Mouse (Mus musculus): ENCODE measurements around the gene Tmem107. TPM values are rescaled to one million over a fixed set of nuclear protein-coding genes. Genes with fewer than 3 reads are reported as not detected.
A peak's percentile ranks its signal among the peaks of the same experiment; 100 is the strongest.

The Tmem107 gene
- polyA plus RNA-seq, 1 experiment from 2014 or later = 56.9 TPM

DNA sequence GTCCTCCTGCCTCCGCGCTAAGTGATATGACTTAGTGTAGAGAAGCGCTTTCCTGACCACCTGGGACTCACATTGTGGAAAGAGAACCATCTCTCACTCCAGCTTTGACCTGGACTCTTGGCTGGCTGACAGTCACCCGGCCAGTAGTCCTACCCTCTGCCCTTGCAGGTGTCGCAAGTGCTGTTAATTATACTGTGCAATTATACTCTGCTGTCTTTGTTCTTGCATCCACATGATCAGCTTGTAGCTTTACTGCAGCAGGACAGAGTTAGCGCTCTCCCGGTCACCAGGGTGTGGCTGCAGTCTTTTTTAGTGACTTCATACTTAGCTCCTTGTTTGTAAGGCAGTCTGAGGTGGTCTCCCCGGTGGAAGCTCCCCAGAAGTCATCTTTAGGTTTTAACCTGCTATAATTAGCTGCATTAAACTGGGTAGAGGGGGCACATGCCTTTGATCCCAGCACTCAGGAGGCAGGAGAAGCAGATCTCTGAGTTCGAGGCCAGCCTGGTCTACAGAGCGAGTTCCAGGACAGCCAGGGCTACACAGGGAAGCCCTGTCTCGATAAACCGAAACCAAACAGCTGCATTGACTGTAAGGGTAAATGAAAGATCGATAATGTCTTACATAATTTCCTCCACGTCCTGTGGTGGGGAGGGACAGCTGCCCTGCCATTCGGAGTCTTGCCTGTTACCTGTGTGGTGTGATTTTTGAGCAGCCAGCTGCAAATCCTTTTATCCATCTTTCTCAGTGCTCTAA, 9.7 kb downstream of the Tmem107 start:
- no peaks in the 10 kb centered on the region for H3K27me3 ChIP-seq
- DNase-seq (ENCODE audit: low read depth, low spot score) = no peak
- ATAC-seq = no peak
- ChIA-PET CTCF (interaction anchor here (1.1 to 2.1 kb wide), 4 partner anchors 12 to 42 kb away, joined by 5 to 8 read pairs (median 6); partner anchors contain the start of genes 9130213A22Rik and Per1), POLR2A (interaction anchor here (0.6 to 1.1 kb wide), 3 partner anchors 12 to 43 kb away, joined by 3 to 6 read pairs (median 6); partner anchors contain the start of gene 9130213A22Rik)
- in situ Hi-C loops (cut with MboI; ENCODE audit: low pct_unique_long_range_greater_than_20kb) = loop anchor here (25.0 kb wide), 1 partner anchor 907 kb away; the partner anchor contains the start of genes Ctdnep1, Elp5, Gabarap and Phf23
- no peak for TF ChIP-seq CTCF (IDR thresholded peaks at IDR 0.05)

DNA sequence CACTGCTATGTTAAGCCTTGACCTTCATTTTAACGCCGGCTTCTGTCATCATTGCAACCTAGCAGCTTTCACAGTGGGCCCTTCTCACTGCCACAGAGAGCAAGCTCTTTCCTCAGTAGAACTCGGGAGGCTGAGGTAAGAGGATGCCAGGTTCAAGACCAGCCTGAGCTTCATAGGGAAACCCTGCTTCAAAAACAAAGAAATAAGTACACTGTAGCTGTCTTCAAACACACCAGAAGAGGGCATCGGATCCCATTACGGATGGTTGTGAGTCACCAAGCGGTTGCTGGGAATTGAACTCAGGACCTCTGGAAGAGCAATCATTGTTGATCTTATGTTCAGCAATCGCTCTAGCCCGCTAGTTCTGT, 10.2 kb downstream of the Tmem107 start:
- DNase-seq (ENCODE audit: low read depth, low spot score) = no peak
- POLR2A ChIA-PET = interaction anchor here (0.6 kb wide), 1 partner anchor 42 kb away, joined by 6 read pairs; no protein-coding TSS in a partner anchor
- CTCF ChIA-PET = no interaction called here
- no peak for TF ChIP-seq CTCF (IDR thresholded peaks at IDR 0.05)
- H3K27me3 ChIP-seq = no peaks in the 10 kb centered on the region
- in situ Hi-C loops (cut with MboI; ENCODE audit: low pct_unique_long_range_greater_than_20kb) = loop anchor here (25.0 kb wide), 1 partner anchor 906 kb away; the partner anchor contains the start of genes Ctdnep1, Elp5, Gabarap and Phf23
- ATAC-seq = no peak

DNA sequence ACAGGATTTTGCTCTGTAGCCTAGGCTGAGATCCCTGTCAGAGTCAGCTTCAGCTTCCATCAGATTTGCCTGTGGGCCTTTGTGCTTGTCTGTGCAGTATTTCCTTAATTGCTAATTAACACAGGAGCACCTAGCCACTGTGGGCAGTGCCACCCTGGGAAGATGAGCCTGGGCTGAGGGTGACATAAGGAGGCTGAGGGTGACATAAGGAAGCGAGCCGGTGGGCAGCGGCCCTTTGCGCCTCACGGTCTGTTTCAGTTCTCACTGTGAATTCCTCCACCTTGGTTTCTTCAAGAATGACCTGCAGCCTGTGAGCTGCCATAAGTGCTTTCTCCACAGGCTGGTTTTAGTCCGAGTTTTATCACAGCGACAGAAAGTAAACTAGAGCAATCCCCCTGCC, 11.0 kb downstream of the Tmem107 start:
- CTCF ChIA-PET = interaction anchor here (1.0 to 1.4 kb wide), 2 partner anchors 12 to 42 kb away, joined by 3 to 5 read pairs; partner anchors contain the start of gene 9130213A22Rik
- POLR2A ChIA-PET = no interaction called here

DNA sequence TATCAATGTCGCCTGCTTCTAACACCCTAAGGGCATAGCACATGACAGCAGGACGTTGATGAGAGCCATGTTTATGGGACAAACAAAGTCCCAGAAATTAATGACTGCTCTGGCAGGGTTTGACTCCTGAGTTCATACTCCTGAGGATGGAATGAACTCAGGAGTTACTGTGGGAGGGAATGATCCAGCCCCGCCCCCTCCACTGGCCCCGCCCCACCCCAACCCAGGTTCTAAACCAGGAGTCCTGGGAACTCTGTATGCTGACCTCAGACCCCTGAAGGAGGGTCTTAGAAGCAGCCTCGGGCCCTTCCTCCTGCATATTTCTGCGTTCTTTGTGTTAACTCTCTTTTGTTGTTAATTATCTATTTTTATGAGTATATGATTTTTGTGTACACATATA, 15.0 kb downstream of the Tmem107 start:
- TF ChIP-seq CTCF (IDR thresholded peaks at IDR 0.05) = no peak
- ChIA-PET CTCF (interaction anchor here (1.2 to 2.2 kb wide), 2 partner anchors 10 to 19 kb away, joined by 3 to 8 read pairs; no protein-coding TSS in a partner anchor), POLR2A (no interaction called here)
- H3K27me3 ChIP-seq = no peaks in the 10 kb centered on the region
- no peak for ATAC-seq
- in situ Hi-C loops (cut with MboI; ENCODE audit: low pct_unique_long_range_greater_than_20kb) = loop anchor here (25.0 kb wide), 1 partner anchor 902 kb away; the partner anchor contains the start of genes Ctdnep1, Elp5, Gabarap and Phf23
- DNase-seq (ENCODE audit: low read depth, low spot score) = no peak

More for the DNA sequence above, 11.0 kb downstream of the Tmem107 start:
- TF ChIP-seq CTCF (IDR thresholded peaks at IDR 0.05) = no peak
- DNase-seq (ENCODE audit: low read depth, low spot score) (no peak), ATAC-seq (no peak)
- no peaks in the 10 kb centered on the region for H3K27me3 ChIP-seq
- in situ Hi-C loops (cut with MboI; ENCODE audit: low pct_unique_long_range_greater_than_20kb) = loop anchor here (25.0 kb wide), 1 partner anchor 906 kb away; the partner anchor contains the start of genes Ctdnep1, Elp5, Gabarap and Phf23

DNA sequence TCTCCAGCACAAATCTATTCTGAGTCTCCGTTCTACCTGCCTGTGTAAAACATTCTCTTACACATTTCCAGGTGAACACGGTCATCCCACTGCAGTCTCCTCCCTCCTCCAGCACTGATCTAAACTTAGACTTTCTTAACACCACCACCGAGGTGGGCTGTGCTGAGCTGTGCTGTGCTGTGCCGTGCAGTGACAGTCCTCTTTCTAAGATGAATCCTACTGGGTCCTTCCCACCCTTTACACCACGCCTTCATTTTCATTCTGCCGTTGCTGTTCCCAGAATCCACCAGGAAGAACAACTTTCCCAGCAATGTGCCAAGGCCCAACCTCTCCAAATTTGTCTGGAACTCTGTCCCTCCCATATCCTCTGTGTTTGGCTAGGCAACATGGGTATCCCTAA, 15.8 kb downstream of the Tmem107 start:
- ChIA-PET CTCF (interaction anchor here (2.2 kb wide), 1 partner anchor 19 kb away, joined by 8 read pairs; no protein-coding TSS in a partner anchor), POLR2A (interaction anchor here (0.7 kb wide), 1 partner anchor 8 kb away, joined by 3 read pairs; no protein-coding TSS in a partner anchor)
- no peak for DNase-seq (ENCODE audit: low read depth, low spot score)
- no peak for ATAC-seq
- in situ Hi-C loops (cut with MboI; ENCODE audit: low pct_unique_long_range_greater_than_20kb) = loop anchor here (25.0 kb wide), 1 partner anchor 901 kb away; the partner anchor contains the start of genes Ctdnep1, Elp5, Gabarap and Phf23
- no peaks in the 10 kb centered on the region for H3K27me3 ChIP-seq
- no peak for TF ChIP-seq CTCF (IDR thresholded peaks at IDR 0.05)

DNA sequence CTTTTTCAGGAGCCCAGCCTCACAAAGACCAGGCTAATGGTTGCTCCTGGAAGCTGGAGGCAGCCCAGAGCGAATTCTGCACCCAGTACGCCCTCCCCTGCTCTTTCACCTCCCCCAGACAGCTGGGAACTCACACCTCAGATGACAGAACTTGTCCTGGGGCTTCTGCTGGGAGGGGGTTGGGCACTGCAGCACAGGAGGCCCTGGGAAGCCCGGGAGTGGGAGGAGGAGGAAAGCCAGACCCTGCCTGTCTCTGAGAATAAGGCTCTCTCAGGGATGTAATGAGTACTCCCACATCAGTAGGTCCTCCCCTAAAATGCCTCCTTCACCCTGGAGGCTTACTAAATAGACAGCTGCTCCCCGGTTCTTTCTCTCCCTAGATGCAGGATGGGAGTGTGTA, 16.5 kb downstream of the Tmem107 start:
- DNase-seq (ENCODE audit: low read depth, low spot score) (no peak), ATAC-seq (no peak)
- no peak for TF ChIP-seq CTCF (IDR thresholded peaks at IDR 0.05)
- H3K27me3 ChIP-seq = no peaks in the 10 kb centered on the region
- in situ Hi-C loops (cut with MboI; ENCODE audit: low pct_unique_long_range_greater_than_20kb) = loop anchor here (25.0 kb wide), 1 partner anchor 900 kb away; the partner anchor contains the start of genes Ctdnep1, Elp5, Gabarap and Phf23
- POLR2A ChIA-PET = interaction anchor here (0.7 to 1.4 kb wide), 3 partner anchors 9 to 13 kb away, joined by 3 to 9 read pairs (median 3); no protein-coding TSS in a partner anchor
- CTCF ChIA-PET = interaction anchor here (1.1 to 2.2 kb wide), 2 partner anchors 20 to 37 kb away, joined by 3 to 8 read pairs; no protein-coding TSS in a partner anchor

DNA sequence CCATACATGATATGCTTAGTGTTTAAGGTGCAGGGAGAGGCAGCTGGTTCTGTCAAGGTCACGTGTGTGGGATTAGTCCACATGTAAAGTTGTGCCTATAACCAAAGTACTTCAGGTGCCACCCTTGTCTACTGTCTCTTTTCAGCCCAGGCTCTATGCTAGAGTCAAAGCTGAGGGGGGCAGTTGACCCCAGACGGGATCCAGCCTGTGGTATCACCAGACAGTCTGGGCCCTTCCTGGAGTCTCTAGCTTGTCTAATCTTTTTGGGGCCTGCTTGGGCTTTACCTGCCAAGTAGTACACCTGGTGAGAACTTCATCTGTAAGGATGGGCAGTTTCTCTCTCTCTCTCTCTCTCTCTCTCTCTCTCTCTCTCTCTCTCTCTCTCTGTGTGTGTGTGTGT, 17.0 kb downstream of the Tmem107 start:
- ChIA-PET POLR2A (interaction anchor here (0.9 to 1.4 kb wide), 4 partner anchors 8 to 21 kb away, joined by 3 to 9 read pairs (median 4); no protein-coding TSS in a partner anchor), CTCF (interaction anchor here (1.1 to 2.2 kb wide), 2 partner anchors 21 to 36 kb away, joined by 3 to 8 read pairs; no protein-coding TSS in a partner anchor)
- DNase-seq (ENCODE audit: low read depth, low spot score) (no peak), ATAC-seq (no peak)
- H3K27me3 ChIP-seq = no peaks in the 10 kb centered on the region
- in situ Hi-C loops (cut with MboI; ENCODE audit: low pct_unique_long_range_greater_than_20kb) = loop anchor here (25.0 kb wide), 1 partner anchor 900 kb away; the partner anchor contains the start of genes Ctdnep1, Elp5, Gabarap and Phf23
- no peak for TF ChIP-seq CTCF (IDR thresholded peaks at IDR 0.05)

DNA sequence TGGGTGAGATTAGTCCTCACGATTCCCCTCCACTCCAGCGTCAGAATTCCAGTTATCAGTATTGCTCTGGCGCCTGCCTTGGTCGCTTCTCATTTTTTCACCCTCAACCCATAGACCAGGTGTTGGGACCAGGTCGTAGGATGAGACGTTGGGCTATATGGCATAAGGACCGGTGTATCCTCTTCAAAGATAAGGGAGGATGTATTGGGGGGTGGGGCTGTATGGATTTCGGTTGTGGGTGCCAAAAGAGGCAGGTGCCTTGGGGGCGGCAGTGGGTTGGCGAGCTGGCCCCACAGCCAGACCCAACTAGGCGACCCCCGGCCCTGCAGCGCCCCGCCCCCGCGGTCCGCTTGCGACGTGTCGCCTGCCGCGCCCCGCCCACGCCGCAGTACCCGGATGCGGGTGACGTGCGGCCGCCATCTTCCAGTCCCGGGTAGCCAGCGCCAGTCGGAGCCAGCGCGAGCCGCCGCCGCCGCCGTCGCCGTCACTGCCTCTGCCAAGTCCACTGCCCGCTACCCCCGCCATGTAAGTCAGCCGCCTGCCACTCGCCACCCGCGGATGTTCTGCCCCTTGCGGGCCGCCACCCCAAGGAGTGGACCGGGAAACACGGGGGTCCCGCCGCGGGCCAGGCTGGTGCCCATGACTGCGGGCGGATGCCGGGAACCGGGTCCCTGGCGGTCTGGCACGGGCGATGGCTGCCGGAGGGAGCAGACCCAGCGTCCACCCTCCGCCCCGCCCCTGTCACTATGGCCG, 17.7 kb downstream of the Tmem107 start, which contains the start of gene Vamp2:
Gene Vamp2, plus strand, starts transcription at position 388 of the 753 bp plus-strand sequence.
- CTCF ChIA-PET = interaction anchor here (1.1 to 2.2 kb wide), 2 partner anchors 21 to 36 kb away, joined by 3 to 8 read pairs; no protein-coding TSS in a partner anchor
- no peak for DNase-seq (ENCODE audit: low read depth, low spot score)
- TF ChIP-seq CTCF (IDR thresholded peaks at IDR 0.05) = no peak
- no peaks in the 10 kb centered on the region for H3K27me3 ChIP-seq
- POLR2A ChIA-PET = interaction anchor here (0.8 to 1.4 kb wide), 5 partner anchors 9 to 21 kb away, joined by 3 to 9 read pairs (median 3); no protein-coding TSS in a partner anchor
- peak; percentile 62 for ATAC-seq
- in situ Hi-C loops (cut with MboI; ENCODE audit: low pct_unique_long_range_greater_than_20kb) = loop anchor here (25.0 kb wide), 1 partner anchor 899 kb away; the partner anchor contains the start of genes Ctdnep1, Elp5, Gabarap and Phf23

DNA sequence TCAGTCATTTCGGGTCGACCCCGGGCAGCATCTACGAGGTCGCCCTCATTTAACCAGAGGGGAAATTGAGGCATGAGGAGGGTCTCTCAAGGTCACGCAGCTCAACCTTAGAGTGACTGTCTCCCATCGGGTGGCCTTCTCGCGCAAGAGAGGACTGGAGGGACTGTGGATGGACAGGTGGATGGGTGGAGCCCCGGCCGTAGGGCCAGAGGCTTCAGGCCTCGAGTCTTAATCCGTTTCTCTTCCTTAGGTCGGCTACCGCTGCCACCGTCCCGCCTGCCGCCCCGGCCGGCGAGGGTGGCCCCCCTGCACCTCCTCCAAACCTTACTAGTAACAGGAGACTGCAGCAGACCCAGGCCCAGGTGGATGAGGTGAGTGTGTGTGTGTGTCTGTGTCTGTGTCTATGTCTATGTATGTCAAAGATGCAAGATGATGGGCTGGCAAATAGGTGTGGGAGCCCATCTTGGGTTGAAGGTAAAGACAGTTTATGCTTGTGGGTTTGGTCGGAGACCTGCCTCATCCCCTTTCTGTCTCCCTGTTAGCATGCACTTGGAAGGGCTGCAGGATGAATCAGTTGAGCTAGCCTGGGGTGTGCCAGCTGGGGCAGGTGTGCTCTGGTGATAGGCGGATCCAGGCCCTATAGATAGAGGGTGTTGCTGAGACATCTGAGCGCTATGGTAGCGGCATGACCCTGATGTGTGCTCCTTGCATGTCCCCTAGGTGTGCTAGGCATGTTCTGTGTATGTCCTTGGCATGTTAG, 18.4 kb downstream of the Tmem107 start:
- in situ Hi-C loops (cut with MboI; ENCODE audit: low pct_unique_long_range_greater_than_20kb) = loop anchor here (25.0 kb wide), 1 partner anchor 898 kb away; the partner anchor contains the start of genes Ctdnep1, Elp5, Gabarap and Phf23
- H3K27me3 ChIP-seq = no peaks in the 10 kb centered on the region
- ChIA-PET CTCF (no interaction called here), POLR2A (interaction anchor here (0.8 to 1.5 kb wide), 2 partner anchors 17 to 20 kb away, joined by 3 to 4 read pairs; no protein-coding TSS in a partner anchor)
- no peak for ATAC-seq
- no peak for TF ChIP-seq CTCF (IDR thresholded peaks at IDR 0.05)
- no peak for DNase-seq (ENCODE audit: low read depth, low spot score)
